Mouse (Mus musculus) embryo, embryonic 11 days (tissue): ENCODE measurements at regions not wholly inside any gene's neighbourhood (a gene's known extent, or its start where the extent isn't known, plus 50 kb on each side); places are given as distances from the start of the nearest gene placed in this dataset.
"Not testable (repeated sequence)": the region's sequence is repeated elsewhere in the genome, so short reads cannot be mapped to it uniquely, and the experiment has no call there.

Experiments
- DNase-seq: peaks from one replicate; pipeline ENCODE4 v3.0.0-alpha.2; 2015

- no peak for DNase-seq
These were observed 168.1 kb upstream of the Arhgap18 start for GRCm38 (mm10) chr10:26585106-26585505.

- DNase-seq, result not testable (repeated sequence)
These were observed 146.1 kb upstream of the Arhgap18 start for GRCm38 (mm10) chr10:26607081-26607480.

- no peak for DNase-seq
These were observed 142.0 kb upstream of the Arhgap18 start for GRCm38 (mm10) chr10:26611246-26611645.

GRCm38 (mm10) chr10:26630196-26630760, 122.9 kb upstream of the Arhgap18 start:
- DNase-seq, result no peak

GRCm38 (mm10) chr10:26632266-26632665, 121.0 kb upstream of the Arhgap18 start:
- DNase-seq, result no peak

- DNase-seq, result no peak
These were observed 115.8 kb upstream of the Arhgap18 start for GRCm38 (mm10) chr10:26637459-26637858.

- no peak for DNase-seq
These were observed 115.2 kb upstream of the Arhgap18 start for GRCm38 (mm10) chr10:26638056-26638455.

- no peak for DNase-seq
These were observed 114.1 kb upstream of the Arhgap18 start for GRCm38 (mm10) chr10:26639118-26639517.

GRCm38 (mm10) chr10:26653103-26653502, 100.1 kb upstream of the Arhgap18 start:
- no peak for DNase-seq

GRCm38 (mm10) chr10:26664270-26664669, 89.0 kb upstream of the Arhgap18 start:
- DNase-seq, result no peak

- DNase-seq, result no peak
These were observed 73.6 kb upstream of the Arhgap18 start for GRCm38 (mm10) chr10:26679500-26680227.

GRCm38 (mm10) chr10:26694761-26695160, 58.5 kb upstream of the Arhgap18 start:
- DNase-seq, result no peak

- peak; percentile 72 for DNase-seq
These were observed 57.8 kb upstream of the Arhgap18 start for GRCm38 (mm10) chr10:26695212-26695933.
